In genomic region chr10:119131977-119132376, GRCm38 (mm10) we compare ENCODE assay signal across 8 mouse cellular contexts.
DNase-seq lines count a peak whose midpoint lies in the region; ATAC-seq lines count a peak whose summit lies in the region.

No protein-coding gene starts in this region.

- no peak overlapping the region for H3K9ac ChIP-seq in kidney, embryonic 16.5 days (replicated peaks; ENCODE audit: low read length)
- H3K9ac ChIP-seq in midbrain, embryonic 15.5 days = no peak overlapping the region

- H3K4me2 ChIP-seq in kidney, embryonic 16.5 days (replicated peaks; ENCODE audit: low read depth, low read length) = peak overlapping the region; percentile 14; the same call in 1 of the 2 replicates
- H3K4me2 ChIP-seq in midbrain, embryonic 15.5 days = peak overlapping the region; percentile 36

- no peak overlapping the region for H3K27ac ChIP-seq in kidney, embryonic 16.5 days (ENCODE audit: low read length)
- no peak overlapping the region for H3K27ac ChIP-seq in midbrain, embryonic 15.5 days

- H3K27me3 ChIP-seq in kidney, embryonic 16.5 days (ENCODE audit: insufficient read depth, low read length) = no peaks in the 10 kb centered on the region
- H3K27me3 ChIP-seq in midbrain, embryonic 15.5 days (replicated peaks) = no peaks in the 10 kb centered on the region

- H3K36me3 ChIP-seq in kidney, embryonic 16.5 days (ENCODE audit: insufficient read depth, low read length) = no peaks in the 10 kb centered on the region
- no peaks in the 10 kb centered on the region for H3K36me3 ChIP-seq in midbrain, embryonic 15.5 days (replicated peaks)

- H3K9me3 ChIP-seq in kidney, embryonic 16.5 days (ENCODE audit: low read length) = no peaks in the 10 kb centered on the region
- no peaks in the 10 kb centered on the region for H3K9me3 ChIP-seq in midbrain, embryonic 15.5 days

- no peaks in the 10 kb centered on the region for H3K4me1 ChIP-seq in kidney, embryonic 16.5 days (ENCODE audit: insufficient read depth, low read length)
- H3K4me1 ChIP-seq in midbrain, embryonic 15.5 days = no peaks in the 10 kb centered on the region; the same call in 1 of the 2 replicates

- 37% methylated on average over 16 of the region's 16 CpGs for WGBS in kidney, embryonic 16.5 days
- 41% methylated on average over 16 of the region's 16 CpGs for WGBS in midbrain, embryonic 15.5 days

- ATAC-seq in kidney, embryonic 16.5 days (ENCODE audit: low FRiP score, low TSS enrichment) = no peak
- no peak; the same call in 1 of the 2 replicates for ATAC-seq in midbrain, embryonic 15.5 days (replicated peaks)

- no peak overlapping the region for H3K4me3 ChIP-seq in kidney, embryonic 16.5 days (ENCODE audit: low read length)
- H3K4me3 ChIP-seq in midbrain, embryonic 15.5 days = no peak overlapping the region

- no peak for DNase-seq in kidney, postnatal 36 days
- peak; percentile 4 for DNase-seq in cerebellum, adult 9-10 months
- DNase-seq in frontal cortex, postnatal 10 days (ENCODE audit: low spot score in 2 of 2) = peak; percentile 19 to 22
- DNase-seq in ovary, adult 18-20 months (ENCODE audit: low spot score) = no peak
- no peak for DNase-seq in thymus, postnatal 0 days (ENCODE audit: low spot score)
- DNase-seq in MN1 (ENCODE audit: low spot score) = no peak

Comparison
In these comparisons a context has a peak if more than half of its experiments do, and no peak if none do; other contexts are left out.
1. DNase-seq: peak in cerebellum, adult 9-10 months (single experiment) and frontal cortex, postnatal 10 days (2 of 2); none in kidney, postnatal 36 days (0 of 2), ovary, adult 18-20 months (single experiment), thymus, postnatal 0 days (single experiment) and MN1 (single experiment).